Mouse (Mus musculus): ENCODE measurements at regions not wholly inside any gene's neighbourhood (a gene's known extent, or its start where the extent isn't known, plus 50 kb on each side); places are given as distances from the start of the nearest gene placed in this dataset.

DNA sequence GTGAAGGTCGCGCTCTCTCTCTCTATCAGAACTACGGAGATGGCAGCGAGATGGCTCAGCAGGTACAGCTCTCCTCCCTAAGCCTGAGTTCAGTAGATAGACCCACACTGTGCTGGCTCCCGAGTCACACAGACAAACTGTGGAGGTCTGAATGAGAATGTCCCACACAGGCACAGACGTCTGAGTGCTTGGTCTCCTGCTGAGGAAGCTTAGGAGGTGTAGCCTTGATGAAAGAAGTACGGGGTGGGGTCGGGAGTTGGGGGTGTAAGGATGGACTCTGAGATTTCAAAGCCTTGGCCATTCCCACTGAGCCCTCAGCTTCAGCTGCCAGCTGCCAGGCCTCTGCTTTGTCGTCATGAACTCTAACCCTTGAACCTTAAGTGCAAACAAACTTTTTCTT lies 134.2 kb upstream of the Foxn2 start:
- TF ChIP-seq GATA1 (IDR thresholded peaks at IDR 0.05; ENCODE audit: low read length) = no peak

GRCm38 (mm10) chr17:88307082-88307481 lies 133.4 kb upstream of the Foxn2 start:
- no peak for TF ChIP-seq GATA1 (IDR thresholded peaks at IDR 0.05; ENCODE audit: low read length)

DNA sequence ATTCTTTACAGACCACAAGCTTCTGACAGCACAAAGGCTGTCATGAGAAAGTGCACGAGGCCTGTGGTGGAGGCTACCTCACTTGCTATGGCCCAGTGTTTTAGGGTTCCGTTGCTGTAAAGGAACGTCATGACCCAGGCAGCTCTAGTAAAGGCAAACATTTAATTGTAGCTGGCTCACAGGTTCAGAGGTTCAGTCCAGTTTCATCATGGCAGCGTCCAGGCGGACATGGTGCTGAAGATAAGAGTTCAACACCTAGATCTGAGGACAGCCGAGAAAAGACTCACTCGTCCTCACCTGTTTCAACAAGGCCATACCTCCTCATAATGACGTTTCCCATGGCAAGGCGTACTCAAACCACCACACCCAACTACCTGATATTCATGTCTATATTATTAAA lies 132.7 kb upstream of the Foxn2 start:
- no peak for TF ChIP-seq GATA1 (IDR thresholded peaks at IDR 0.05; ENCODE audit: low read length)

- no peak for TF ChIP-seq GATA1 (IDR thresholded peaks at IDR 0.05; ENCODE audit: low read length)
Observed at GRCm38 (mm10) chr17:88312876-88313275, 127.6 kb upstream of the Foxn2 start.

GRCm38 (mm10) chr17:88316213-88316967 lies 124.1 kb upstream of the Foxn2 start:
- no peak for TF ChIP-seq GATA1 (IDR thresholded peaks at IDR 0.05; ENCODE audit: low read length)

DNA sequence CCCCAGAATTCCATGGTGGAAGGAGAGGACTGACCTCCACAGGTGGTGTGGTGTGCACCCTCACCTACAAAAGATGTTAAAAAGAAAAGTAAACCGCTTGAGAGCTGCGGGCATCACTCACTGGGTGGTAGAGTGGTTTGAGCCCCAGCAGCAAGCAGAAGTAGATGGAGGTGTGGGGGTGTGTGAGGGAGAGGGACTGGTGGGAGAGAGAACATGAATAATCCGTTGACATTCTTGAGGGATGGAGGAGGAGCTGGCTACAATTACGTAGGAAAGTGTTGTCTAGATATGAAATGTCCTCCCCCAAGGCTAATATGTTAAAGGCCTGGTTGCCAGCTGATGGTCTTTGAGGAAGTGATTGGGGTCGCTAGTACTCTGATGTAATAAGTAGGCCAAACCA lies 123.2 kb upstream of the Foxn2 start:
- TF ChIP-seq GATA1 (IDR thresholded peaks at IDR 0.05; ENCODE audit: low read length) = no peak

DNA sequence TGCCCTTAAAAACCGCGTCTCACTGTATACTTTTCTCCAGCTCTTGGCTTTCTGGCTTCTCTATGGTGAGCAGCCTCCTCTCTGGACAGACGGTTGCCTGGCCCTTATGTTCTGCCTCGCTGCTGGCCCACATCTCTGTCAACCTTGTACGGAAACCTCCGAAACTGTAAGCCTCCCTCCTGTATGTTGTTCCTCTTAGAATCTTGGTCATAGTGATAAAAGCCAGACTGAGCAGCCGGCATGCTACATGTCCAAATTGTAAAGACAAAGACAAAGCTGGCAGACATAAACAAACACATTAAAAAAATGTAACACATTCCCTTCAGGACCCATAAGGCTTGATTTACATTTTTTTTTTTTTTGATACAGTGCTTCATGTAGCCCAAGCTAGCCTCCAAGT lies 122.7 kb upstream of the Foxn2 start:
- no peak for TF ChIP-seq GATA1 (IDR thresholded peaks at IDR 0.05; ENCODE audit: low read length)

GRCm38 (mm10) chr17:88318207-88318791 lies 122.2 kb upstream of the Foxn2 start:
- no peak for TF ChIP-seq GATA1 (IDR thresholded peaks at IDR 0.05; ENCODE audit: low read length)

DNA sequence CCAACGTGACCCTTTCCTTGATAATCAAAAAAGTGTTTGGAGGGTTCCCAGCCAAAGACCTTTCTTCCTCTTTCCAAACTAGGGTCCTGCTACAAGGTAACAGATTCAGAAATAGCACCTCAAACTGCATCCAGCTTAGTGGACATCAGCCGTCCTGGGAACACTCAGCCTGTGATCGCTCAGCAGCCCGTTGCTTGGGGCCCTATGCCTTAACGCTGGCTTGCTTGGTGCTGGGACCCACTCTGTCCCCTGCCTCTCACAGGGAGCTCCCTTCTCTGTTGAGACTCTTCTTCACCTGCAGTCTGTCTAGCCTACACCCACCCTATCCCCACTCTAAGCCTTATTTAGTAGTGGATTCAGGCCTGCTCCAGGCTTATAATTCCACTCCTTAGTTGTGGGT lies 121.6 kb upstream of the Foxn2 start:
- TF ChIP-seq GATA1 (IDR thresholded peaks at IDR 0.05; ENCODE audit: low read length) = no peak

DNA sequence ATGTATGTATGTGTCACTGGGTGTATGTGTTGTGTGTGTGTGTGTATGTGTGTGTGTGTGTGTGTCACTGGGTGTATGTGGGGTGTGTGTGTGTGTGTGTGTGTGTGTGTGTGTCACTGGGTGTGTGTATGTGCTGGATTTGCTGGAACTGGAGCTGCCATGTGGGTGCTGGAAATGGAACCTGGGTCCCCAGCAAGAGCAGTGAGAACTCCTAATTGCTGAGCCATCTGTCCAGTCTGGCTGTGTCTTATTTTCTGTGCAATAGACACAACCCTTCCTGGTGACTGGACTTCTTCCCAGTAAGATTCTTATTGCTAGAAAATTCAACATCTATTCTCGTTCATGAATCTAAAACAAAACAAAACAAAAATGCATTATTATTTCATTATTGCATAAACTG lies 119.8 kb upstream of the Foxn2 start:
- TF ChIP-seq GATA1 (IDR thresholded peaks at IDR 0.05; ENCODE audit: low read length) = no peak

DNA sequence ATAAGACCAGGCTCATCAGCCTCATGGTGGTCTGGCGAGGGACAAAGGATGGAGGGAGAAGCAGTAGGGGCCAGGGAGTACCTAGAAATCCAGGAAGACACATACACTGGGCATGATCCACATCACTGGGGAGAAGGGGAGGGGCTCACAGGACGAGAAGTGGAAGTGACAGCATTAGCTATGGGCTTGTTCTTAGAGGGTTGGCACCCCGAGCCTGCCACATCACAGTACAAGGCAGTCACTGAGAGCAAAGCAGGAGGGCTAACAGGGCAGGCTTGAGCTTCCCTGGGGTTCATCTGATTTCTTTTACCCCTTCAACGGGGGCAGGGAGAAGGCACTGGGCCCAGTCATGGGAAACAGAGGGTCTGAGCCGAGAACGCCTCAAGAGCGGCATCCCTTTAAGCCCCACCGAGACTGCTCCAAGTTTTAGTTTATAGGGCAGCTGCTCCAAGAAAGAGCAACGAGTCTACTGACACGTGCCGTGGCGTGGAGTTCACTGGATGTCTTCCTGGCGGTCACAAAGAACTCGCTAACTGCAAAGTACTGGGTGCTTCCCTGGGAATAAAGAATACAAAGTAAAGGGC lies 115.1 kb upstream of the Foxn2 start:
- no peak for TF ChIP-seq GATA1 (IDR thresholded peaks at IDR 0.05; ENCODE audit: low read length)

DNA sequence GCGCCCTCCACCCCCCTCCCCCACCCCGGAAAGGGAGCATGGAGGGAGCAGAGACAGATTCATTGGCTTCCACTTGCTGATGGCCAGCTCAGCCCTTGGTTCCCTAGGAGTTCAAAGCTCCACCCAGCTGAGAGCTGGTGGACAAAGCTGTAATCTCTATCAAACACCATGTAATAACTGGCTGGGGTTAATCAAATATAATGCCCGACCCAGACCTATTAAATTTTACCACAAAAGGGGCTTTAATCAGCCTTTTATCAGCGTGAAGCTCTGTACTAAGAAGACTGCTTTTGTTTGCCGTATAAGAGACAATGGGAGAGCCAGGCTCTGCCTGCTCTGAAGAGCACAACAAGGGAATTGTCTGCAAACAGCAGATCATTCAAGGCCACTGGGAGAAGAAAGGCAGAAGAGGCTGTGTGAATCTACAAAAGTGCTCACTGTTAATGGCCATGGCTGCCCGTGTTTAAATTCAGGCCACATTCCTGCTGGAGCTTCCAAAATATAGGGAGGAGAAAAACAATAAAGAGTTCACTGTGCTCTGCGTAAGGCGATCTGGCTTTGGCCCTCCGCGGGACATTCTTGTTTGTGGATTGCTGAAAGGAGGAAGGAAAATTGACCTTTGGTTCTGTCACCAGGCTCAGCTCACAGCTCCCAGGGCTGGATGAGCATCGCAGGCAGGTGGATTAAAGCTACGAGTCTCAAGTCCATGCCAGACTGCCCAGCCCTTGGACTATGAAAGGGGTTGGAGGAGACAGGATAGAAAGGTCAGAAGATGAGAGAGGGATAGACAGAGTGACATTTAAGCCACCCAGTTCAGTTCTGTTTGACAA lies 114.4 kb upstream of the Foxn2 start:
- TF ChIP-seq GATA1 (IDR thresholded peaks at IDR 0.05; ENCODE audit: low read length) = no peak

GRCm38 (mm10) chr17:88326740-88327123 lies 113.8 kb upstream of the Foxn2 start:
- TF ChIP-seq GATA1 (IDR thresholded peaks at IDR 0.05; ENCODE audit: low read length) = no peak

DNA sequence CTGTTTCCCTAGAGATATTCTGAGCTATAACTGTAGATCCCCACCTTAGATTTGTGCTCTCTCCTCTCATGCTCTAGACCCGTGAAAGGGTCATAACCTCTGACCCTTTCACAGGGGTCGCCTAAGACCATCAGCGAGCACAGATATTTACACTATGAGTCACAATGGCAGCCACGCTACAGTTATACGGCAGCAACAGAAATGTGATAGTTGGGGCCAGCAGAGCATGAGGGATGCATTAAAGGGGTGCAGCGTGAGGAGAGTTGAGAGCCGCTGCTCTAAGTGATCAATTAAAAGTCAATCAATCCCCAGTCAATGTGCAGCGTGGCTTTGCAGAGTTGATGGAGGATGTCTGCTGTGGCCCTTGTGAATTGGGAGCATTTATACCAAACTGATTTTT lies 112.7 kb upstream of the Foxn2 start:
- no peak for TF ChIP-seq GATA1 (IDR thresholded peaks at IDR 0.05; ENCODE audit: low read length)

DNA sequence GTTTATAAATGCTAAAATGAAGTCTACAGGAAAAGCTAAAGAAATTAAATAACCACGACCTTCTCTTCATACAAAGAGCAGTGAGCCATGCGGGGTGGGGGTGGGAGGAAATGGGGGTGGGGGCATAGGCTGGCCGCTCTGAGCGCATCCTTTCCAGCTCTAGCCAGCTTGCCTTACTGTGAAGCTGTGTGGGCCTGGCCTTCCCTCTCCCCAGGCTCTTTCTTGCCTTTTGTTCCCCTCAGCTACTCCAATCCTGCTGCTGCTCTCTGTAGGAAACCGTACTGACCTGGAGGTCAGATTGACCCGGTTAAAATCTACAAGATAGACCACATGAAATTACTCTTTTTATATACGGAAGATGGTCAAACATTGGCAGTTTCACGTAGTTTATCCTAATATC lies 111.7 kb upstream of the Foxn2 start:
- no peak for TF ChIP-seq GATA1 (IDR thresholded peaks at IDR 0.05; ENCODE audit: low read length)

- TF ChIP-seq GATA1 (IDR thresholded peaks at IDR 0.05; ENCODE audit: low read length) = no peak
Observed at GRCm38 (mm10) chr17:88329715-88330114, 110.8 kb upstream of the Foxn2 start.
